Mouse (Mus musculus) heart, adult 2 months (tissue): ENCODE results near the gene Ntrk3.

ENCODE experiments used
- EP300 ChIP-seq: fragments of 200-500 bp; IDR thresholded peaks from 2 replicates; pipeline ENCODE4 v1.6.1; 2011; ENCODE audit warnings: low read depth, low read length, control low read depth; ENCODE audit not compliant: insufficient read depth
- POLR2A ChIP-seq: fragments of 200-500 bp; IDR thresholded peaks from 2 replicates; pipeline ENCODE4 v1.6.1; 2011; ENCODE audit warnings: mild to moderate bottlenecking, low read depth, low read length, control low read depth; ENCODE audit not compliant: insufficient read depth

DNA sequence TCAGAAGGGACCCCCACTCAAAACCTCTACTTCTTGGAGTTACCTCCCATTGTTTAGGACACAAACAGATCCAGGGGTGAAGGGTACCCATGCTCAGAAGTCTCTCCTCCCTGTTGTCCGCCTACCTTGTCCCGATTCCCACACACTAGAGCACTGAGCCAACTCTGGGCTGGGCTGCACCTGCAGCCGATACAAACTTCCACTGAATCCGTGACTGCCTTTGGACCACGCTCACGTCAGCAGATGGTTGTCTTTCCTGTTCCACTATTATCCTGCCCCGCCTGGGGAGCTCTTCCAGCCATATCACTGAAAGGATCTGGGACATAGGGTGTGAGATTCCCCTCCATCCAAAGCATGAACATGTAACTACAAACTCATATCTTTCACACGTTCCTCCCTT lies 188.4 kb downstream of the Ntrk3 start:
- TF ChIP-seq EP300 (no peak), POLR2A (no peak)
